Mouse (Mus musculus): ENCODE measurements at regions not wholly inside any gene's neighbourhood (a gene's known extent, or its start where the extent isn't known, plus 50 kb on each side); places are given as distances from the start of the nearest gene placed in this dataset.

- no peak for DNase-seq (ENCODE audit: low spot score)
These were observed 518.8 kb upstream of the Atp11b start for GRCm38 (mm10) chr3:35235066-35235465.

- DNase-seq (ENCODE audit: low spot score), result no peak
These were observed 518.1 kb upstream of the Atp11b start for GRCm38 (mm10) chr3:35235772-35236171.

GRCm38 (mm10) chr3:35237342-35237741 lies 516.6 kb upstream of the Atp11b start:
- no peak for DNase-seq (ENCODE audit: low spot score)

GRCm38 (mm10) chr3:35242349-35242748 lies 511.6 kb upstream of the Atp11b start:
- DNase-seq (ENCODE audit: low spot score), result no peak

- no peak for DNase-seq (ENCODE audit: low spot score)
These were observed 510.9 kb upstream of the Atp11b start for GRCm38 (mm10) chr3:35242871-35243529.

GRCm38 (mm10) chr3:35245003-35245402 lies 508.9 kb upstream of the Atp11b start:
- no peak for DNase-seq (ENCODE audit: low spot score)

GRCm38 (mm10) chr3:35245946-35246665 lies 507.8 kb upstream of the Atp11b start:
- DNase-seq (ENCODE audit: low spot score), result no peak

- no peak for DNase-seq (ENCODE audit: low spot score)
These were observed 504.7 kb upstream of the Atp11b start for GRCm38 (mm10) chr3:35249160-35249559.

- no peak for DNase-seq (ENCODE audit: low spot score)
These were observed 503.7 kb upstream of the Atp11b start for GRCm38 (mm10) chr3:35250092-35250749.

GRCm38 (mm10) chr3:35253861-35254260 lies 500.0 kb upstream of the Atp11b start:
- no peak for DNase-seq (ENCODE audit: low spot score)

- no peak for DNase-seq (ENCODE audit: low spot score)
These were observed 493.0 kb upstream of the Atp11b start for GRCm38 (mm10) chr3:35260936-35261335.

GRCm38 (mm10) chr3:35268949-35269348 lies 485.0 kb upstream of the Atp11b start:
- no peak for DNase-seq (ENCODE audit: low spot score)

- no peak for DNase-seq (ENCODE audit: low spot score)
These were observed 483.7 kb upstream of the Atp11b start for GRCm38 (mm10) chr3:35269977-35270880.

GRCm38 (mm10) chr3:35273546-35273945 lies 480.4 kb upstream of the Atp11b start:
- DNase-seq (ENCODE audit: low spot score), result no peak

- DNase-seq (ENCODE audit: low spot score), result no peak
These were observed 472.9 kb upstream of the Atp11b start for GRCm38 (mm10) chr3:35280981-35281380.

- no peak for DNase-seq (ENCODE audit: low spot score)
These were observed 471.8 kb upstream of the Atp11b start for GRCm38 (mm10) chr3:35282106-35282505.

- no peak for DNase-seq (ENCODE audit: low spot score)
These were observed 459.1 kb upstream of the Atp11b start for GRCm38 (mm10) chr3:35294771-35295170.

- DNase-seq (ENCODE audit: low spot score), result no peak
These were observed 458.2 kb upstream of the Atp11b start for GRCm38 (mm10) chr3:35295746-35296145.

GRCm38 (mm10) chr3:35299036-35299435 lies 454.9 kb upstream of the Atp11b start:
- DNase-seq (ENCODE audit: low spot score), result no peak

- DNase-seq (ENCODE audit: low spot score), result no peak
These were observed 447.9 kb upstream of the Atp11b start for GRCm38 (mm10) chr3:35306013-35306412.

- no peak for DNase-seq (ENCODE audit: low spot score)
These were observed 439.7 kb upstream of the Atp11b start for GRCm38 (mm10) chr3:35314177-35314576.

- no peak for DNase-seq (ENCODE audit: low spot score)
These were observed 438.7 kb upstream of the Atp11b start for GRCm38 (mm10) chr3:35315162-35315561.
